Mouse (Mus musculus) MEL (cell line): ENCODE data around the gene Chrne.

Experiments used
- CHD2 ChIP-seq: IDR thresholded peaks from 2 replicates; pipeline ENCODE4 v1.6.1; 2011; ENCODE audit warnings: low read length, improper control_type of control experiment
- CTCF ChIP-seq, 3 experiments: IDR thresholded peaks in 2 of 3; conservative IDR thresholded peaks in 1 of 3; 2 replicates each; pipeline ENCODE4 v1.5.1; 2011 to 2012; ENCODE audit warnings: low read length in 3 of 3, low read depth in 2 of 3, mild to moderate bottlenecking in 2 of 3, improper control_type of control experiment in 1 of 3, inconsistent platforms in 1 of 3, mixed read lengths in 1 of 3, moderate library complexity in 1 of 3; ENCODE audit not compliant: control insufficient read depth in 1 of 3, insufficient read depth in 1 of 3, poor library complexity in 1 of 3, severe bottlenecking in 1 of 3
- ETS1 ChIP-seq: IDR thresholded peaks from 2 replicates; pipeline ENCODE4 v1.6.1; 2012; ENCODE audit warnings: low read depth, mild to moderate bottlenecking, inconsistent platforms, low read length, improper control_type of control experiment, moderate library complexity
- MYC ChIP-seq: IDR thresholded peaks from 2 replicates; pipeline ENCODE4 v1.6.1; 2011; ENCODE audit warnings: low read depth, mild to moderate bottlenecking, low read length, improper control_type of control experiment, moderate library complexity
- NELFE ChIP-seq: IDR thresholded peaks from 2 replicates; pipeline ENCODE4 v1.6.1; 2011; ENCODE audit warnings: low read depth, low read length, improper control_type of control experiment
- POLR2A ChIP-seq, 2 experiments: IDR thresholded peaks; 2 replicates each; pipeline ENCODE4 v1.6.1; 2011 to 2012; ENCODE audit warnings: low read length in 2 of 2, mild to moderate bottlenecking in 2 of 2, control low read depth in 1 of 2, improper control_type of control experiment in 1 of 2, low read depth in 1 of 2, moderate library complexity in 1 of 2; ENCODE audit not compliant: control insufficient read depth in 1 of 2, insufficient read depth in 1 of 2, poor library complexity in 1 of 2
- POLR2AphosphoS5 ChIP-seq: IDR thresholded peaks from 2 replicates; pipeline ENCODE4 v1.6.1; 2012; ENCODE audit warnings: low read depth, borderline replicate concordance, mild to moderate bottlenecking, inconsistent platforms, low read length, moderate library complexity, mixed read lengths
- USF2 ChIP-seq, 2 experiments: IDR thresholded peaks; 2 replicates each; pipeline ENCODE4 v1.6.1; 2011 to 2012; ENCODE audit warnings: improper control_type of control experiment in 2 of 2, low read length in 2 of 2, borderline replicate concordance in 1 of 2, inconsistent platforms in 1 of 2, low read depth in 1 of 2, mild to moderate bottlenecking in 1 of 2; ENCODE audit not compliant: insufficient read depth in 1 of 2

DNA sequence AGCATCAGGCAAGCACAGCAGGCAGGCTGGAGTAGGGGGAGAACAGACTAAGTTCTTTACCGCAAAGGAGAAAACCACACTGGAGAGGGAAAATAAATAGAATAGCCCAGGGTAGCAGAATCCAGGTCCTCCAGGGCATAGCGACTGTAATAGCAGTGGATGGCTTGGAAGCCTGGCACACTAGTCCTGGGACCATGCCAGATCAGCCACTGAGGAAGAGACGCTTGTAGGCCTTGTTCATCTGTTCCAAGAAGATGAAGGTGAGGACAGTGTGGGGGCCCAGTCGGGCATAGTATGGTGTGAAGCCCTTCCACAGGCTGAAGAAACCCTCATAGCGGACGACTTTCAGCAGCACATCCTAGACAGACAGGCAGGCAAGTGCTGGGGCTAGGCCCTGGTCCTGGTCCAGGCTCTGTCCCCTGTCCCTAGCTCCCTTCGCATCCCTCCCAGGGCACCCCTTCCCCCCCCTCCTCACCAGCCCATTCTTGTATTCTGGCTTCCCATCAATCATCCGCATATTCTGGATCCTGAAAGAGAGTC is 25.6 kb upstream of the Chrne start:
- TF ChIP-seq MYC (no peak), POLR2A (IDR thresholded peaks at IDR 0.05; ENCODE audit: control insufficient read depth in 1 of 2, insufficient read depth in 1 of 2, low read depth in 1 of 2, low read length in 2 of 2, poor library complexity in 1 of 2) (no peak), CTCF (IDR thresholded peaks at IDR 0.05 in 2 of 3, conservative IDR thresholded peaks at IDR 0.05 in 1 of 3; ENCODE audit: control insufficient read depth in 1 of 3, insufficient read depth in 1 of 3, low read depth in 2 of 3, low read length in 3 of 3, poor library complexity in 1 of 3, severe bottlenecking in 1 of 3) (no peak), ETS1 (no peak), CHD2 (no peak), NELFE (no peak), USF2 (IDR thresholded peaks at IDR 0.05; ENCODE audit: borderline replicate concordance in 1 of 2, insufficient read depth in 1 of 2, low read depth in 1 of 2, low read length in 2 of 2) (no peak), POLR2AphosphoS5 (no peak)
